Mouse (Mus musculus): ENCODE data around the gene Zfyve27. TPM values are rescaled to one million over a fixed set of nuclear protein-coding genes. Genes with fewer than 3 reads are reported as not detected.

Zfyve27 gene
- polyA plus RNA-seq, 1 experiment from 2014 or later, result 56.4 TPM

DNA sequence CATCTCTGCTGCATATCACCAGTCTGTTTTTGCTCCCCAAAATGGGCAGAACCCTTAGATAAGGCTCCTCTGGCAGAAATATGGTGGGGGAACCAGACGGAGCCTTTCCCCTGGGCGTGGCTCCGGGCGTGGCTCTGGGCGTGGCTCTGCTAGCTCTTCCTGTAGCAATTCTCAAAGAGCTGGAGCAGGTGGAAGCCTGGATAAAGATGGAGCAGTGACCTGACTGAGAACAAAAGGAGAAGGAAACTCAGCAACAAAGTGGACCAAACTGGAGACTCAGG lies 66.5 kb downstream of the Zfyve27 start:
- 83% methylated on average over 5 of the region's 5 CpGs for WGBS
- H3K9ac ChIP-seq (ENCODE audit: low read depth, low read length), result no peak overlapping the region

DNA sequence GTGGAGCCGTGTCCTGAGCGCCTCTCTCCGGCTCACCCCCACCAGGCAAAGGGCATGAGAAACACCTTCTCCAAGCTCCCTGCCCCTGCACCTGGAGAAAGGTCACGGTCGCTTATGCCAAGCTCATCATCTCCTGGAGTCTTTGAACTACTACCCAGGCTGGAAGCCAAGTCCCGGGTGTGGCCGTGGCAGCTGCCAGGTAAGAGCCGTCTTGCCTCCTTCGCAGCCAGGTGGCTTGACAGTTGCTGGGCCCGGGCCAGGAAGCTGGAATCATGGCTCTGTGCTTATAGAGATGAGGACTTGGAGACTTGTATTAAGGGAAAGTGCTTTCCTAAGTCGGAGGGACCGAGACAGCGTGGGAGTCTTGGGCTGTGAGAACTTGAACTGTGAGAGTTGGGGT lies 67.2 kb downstream of the Zfyve27 start:
- H3K27ac ChIP-seq (ENCODE audit: low read depth, low read length), result no peak overlapping the region
- no peaks in the 10 kb centered on the region for H3K9me3 ChIP-seq (ENCODE audit: control insufficient read depth, low read length)
- H3K4me1 ChIP-seq (ENCODE audit: control insufficient read depth, insufficient read depth, low read depth, low read length), result no peaks in the 10 kb centered on the region; the same call in 1 of the 2 replicates
- H3K9ac ChIP-seq (ENCODE audit: low read depth, low read length), result no peak overlapping the region
- H3K4me3 ChIP-seq (ENCODE audit: low read length), result no peak overlapping the region
- no peaks in the 10 kb centered on the region for H3K36me3 ChIP-seq (ENCODE audit: control insufficient read depth, insufficient read depth, low read length)
- WGBS, result 81% methylated on average over 13 of the region's 13 CpGs
- no peaks in the 10 kb centered on the region for H3K27me3 ChIP-seq (replicated peaks; ENCODE audit: control insufficient read depth, insufficient read depth, low read length)
- no peak for ATAC-seq
- H3K4me2 ChIP-seq (ENCODE audit: low read length), result no peak overlapping the region

More for the DNA sequence above, 66.5 kb downstream of the Zfyve27 start:
- Histone ChIP-seq H3K4me1 (ENCODE audit: control insufficient read depth, insufficient read depth, low read depth, low read length) (no peaks in the 10 kb centered on the region; the same call in 1 of the 2 replicates), H3K27me3 (replicated peaks; ENCODE audit: control insufficient read depth, insufficient read depth, low read length) (no peaks in the 10 kb centered on the region), H3K27ac (ENCODE audit: low read depth, low read length) (no peak overlapping the region), H3K9me3 (ENCODE audit: control insufficient read depth, low read length) (no peaks in the 10 kb centered on the region), H3K4me3 (ENCODE audit: low read length) (no peak overlapping the region), H3K36me3 (ENCODE audit: control insufficient read depth, insufficient read depth, low read length) (no peaks in the 10 kb centered on the region), H3K4me2 (ENCODE audit: low read length) (no peak overlapping the region)
- ATAC-seq, result no peak

DNA sequence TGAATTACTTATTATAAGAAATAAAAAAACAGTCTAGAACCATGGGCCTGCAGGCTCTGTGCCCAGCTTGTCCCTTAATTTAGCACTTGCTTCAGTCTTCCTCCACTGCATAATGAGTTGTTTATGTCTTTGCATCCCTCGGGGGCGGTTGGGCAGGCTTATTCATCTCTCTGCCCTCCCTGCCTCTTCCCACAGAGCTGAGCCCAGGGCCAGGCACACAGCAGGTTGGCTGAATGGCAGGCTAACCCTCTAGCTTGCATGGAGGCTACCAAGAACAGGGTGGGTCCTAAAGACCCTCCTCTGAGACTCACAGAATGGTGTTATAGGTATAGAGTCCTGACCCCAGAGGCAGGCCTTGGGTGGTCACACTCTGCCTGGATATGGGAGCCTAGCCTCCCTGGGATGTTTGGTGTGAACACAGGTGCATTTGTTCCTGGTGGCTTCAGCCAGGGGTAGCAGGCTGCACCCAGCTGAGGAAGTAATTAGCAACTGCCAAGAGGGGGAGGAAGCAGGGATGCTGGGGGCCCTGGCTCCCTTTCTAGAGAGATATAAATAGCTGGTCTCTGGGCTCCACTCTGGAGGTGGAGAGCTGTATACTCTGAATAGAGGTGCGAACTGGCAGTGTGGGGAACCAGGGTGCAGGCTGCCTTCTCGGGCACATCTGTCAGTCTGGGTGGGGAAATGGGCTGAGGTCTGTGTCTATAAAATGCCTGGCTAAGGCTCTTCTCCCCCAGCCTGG lies 74.0 kb downstream of the Zfyve27 start:
- no peak overlapping the region for H3K27ac ChIP-seq (ENCODE audit: low read depth, low read length)
- peak; percentile 27; the same call in 1 of the 2 replicates for ATAC-seq
- H3K9ac ChIP-seq (ENCODE audit: low read depth, low read length), result no peak overlapping the region
- H3K9me3 ChIP-seq (ENCODE audit: control insufficient read depth, low read length), result no peaks in the 10 kb centered on the region
- peaks cover 6% of the 10 kb centered on the region for H3K4me1 ChIP-seq (ENCODE audit: control insufficient read depth, insufficient read depth, low read depth, low read length)
- H3K27me3 ChIP-seq (replicated peaks; ENCODE audit: control insufficient read depth, insufficient read depth, low read length), result no peaks in the 10 kb centered on the region
- H3K4me2 ChIP-seq (ENCODE audit: low read length), result no peak overlapping the region
- no peak overlapping the region for H3K4me3 ChIP-seq (ENCODE audit: low read length)
- 12% methylated on average over 4 of the region's 4 CpGs for WGBS
- no peaks in the 10 kb centered on the region for H3K36me3 ChIP-seq (ENCODE audit: control insufficient read depth, insufficient read depth, low read length)

DNA sequence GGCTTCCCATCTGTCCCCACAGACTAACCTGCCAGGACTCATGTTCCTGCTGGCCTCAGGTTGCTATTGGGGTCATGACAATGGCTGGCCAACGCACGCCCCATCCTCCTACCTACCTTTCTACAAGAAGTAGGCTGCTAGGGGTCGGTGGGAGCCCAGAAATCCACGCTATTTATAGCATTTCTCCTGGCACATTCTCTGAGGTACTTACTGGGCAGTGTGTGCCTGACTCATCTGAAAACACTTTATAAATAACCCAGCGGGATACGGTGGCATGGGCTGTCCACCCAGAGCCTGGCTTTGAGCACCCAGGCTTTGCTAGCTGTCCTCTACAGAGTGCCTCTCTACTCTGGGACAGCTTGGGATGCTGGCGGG lies 74.6 kb downstream of the Zfyve27 start:
- ATAC-seq, result no peak
- Histone ChIP-seq H3K4me1 (ENCODE audit: control insufficient read depth, insufficient read depth, low read depth, low read length) (peaks cover 6% of the 10 kb centered on the region), H3K36me3 (ENCODE audit: control insufficient read depth, insufficient read depth, low read length) (no peaks in the 10 kb centered on the region), H3K9me3 (ENCODE audit: control insufficient read depth, low read length) (no peaks in the 10 kb centered on the region), H3K9ac (ENCODE audit: low read depth, low read length) (no peak overlapping the region), H3K27me3 (replicated peaks; ENCODE audit: control insufficient read depth, insufficient read depth, low read length) (no peaks in the 10 kb centered on the region), H3K27ac (ENCODE audit: low read depth, low read length) (no peak overlapping the region), H3K4me2 (ENCODE audit: low read length) (no peak overlapping the region), H3K4me3 (ENCODE audit: low read length) (no peak overlapping the region)
- 71% methylated on average over 7 of the region's 7 CpGs for WGBS

DNA sequence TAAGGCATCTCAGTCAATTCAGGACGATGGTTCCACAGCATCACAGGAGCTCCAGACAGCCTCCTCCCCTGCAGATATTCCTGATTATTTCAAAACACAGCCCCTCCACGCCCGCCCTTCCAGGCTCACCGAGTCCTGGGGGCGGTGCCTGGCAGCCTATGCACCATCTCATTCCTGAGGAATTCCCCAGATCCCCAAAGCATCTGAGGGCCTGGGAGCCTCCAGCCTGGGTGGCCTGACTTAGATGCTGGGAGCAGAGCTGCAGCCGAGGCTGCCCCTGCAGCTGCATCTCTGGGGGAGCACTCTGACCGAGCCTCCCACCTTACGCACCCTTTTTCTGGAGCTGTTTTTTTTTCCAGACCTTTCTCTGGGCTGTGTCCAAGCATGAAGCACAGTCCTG lies 77.1 kb downstream of the Zfyve27 start:
- Histone ChIP-seq H3K4me2 (ENCODE audit: low read length) (no peak overlapping the region), H3K9ac (ENCODE audit: low read depth, low read length) (no peak overlapping the region), H3K27me3 (replicated peaks; ENCODE audit: control insufficient read depth, insufficient read depth, low read length) (no peaks in the 10 kb centered on the region), H3K9me3 (ENCODE audit: control insufficient read depth, low read length) (no peaks in the 10 kb centered on the region), H3K4me3 (ENCODE audit: low read length) (no peak overlapping the region), H3K36me3 (ENCODE audit: control insufficient read depth, insufficient read depth, low read length) (no peaks in the 10 kb centered on the region), H3K4me1 (ENCODE audit: control insufficient read depth, insufficient read depth, low read depth, low read length) (peaks cover 6% of the 10 kb centered on the region), H3K27ac (ENCODE audit: low read depth, low read length) (no peak overlapping the region)
- 43% methylated on average over 8 of the region's 8 CpGs for WGBS
- no peak for ATAC-seq

DNA sequence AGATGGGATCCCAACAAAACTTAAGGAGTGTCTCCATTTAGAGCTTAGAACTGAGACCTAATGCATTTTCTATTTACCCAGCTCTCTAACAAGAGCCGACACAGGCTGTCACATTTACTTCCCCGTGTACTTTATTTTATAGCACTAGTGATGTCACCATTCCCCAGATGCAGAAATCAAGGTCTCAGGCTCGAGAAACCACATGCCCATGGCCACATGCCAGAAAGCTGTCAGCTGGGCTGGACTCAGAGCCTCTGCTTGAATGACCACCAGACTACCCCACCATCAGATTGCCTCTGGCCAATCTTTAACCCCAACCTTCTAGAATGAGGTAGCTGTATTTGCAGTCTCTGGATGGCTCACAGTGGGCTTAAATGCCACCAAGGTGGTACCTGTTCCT lies 79.7 kb downstream of the Zfyve27 start:
- no peak overlapping the region for H3K4me3 ChIP-seq (ENCODE audit: low read length)
- no peaks in the 10 kb centered on the region for H3K36me3 ChIP-seq (ENCODE audit: control insufficient read depth, insufficient read depth, low read length)
- H3K4me1 ChIP-seq (ENCODE audit: control insufficient read depth, insufficient read depth, low read depth, low read length), result no peaks in the 10 kb centered on the region
- H3K9ac ChIP-seq (ENCODE audit: low read depth, low read length), result no peak overlapping the region
- H3K27me3 ChIP-seq (replicated peaks; ENCODE audit: control insufficient read depth, insufficient read depth, low read length), result no peaks in the 10 kb centered on the region
- H3K27ac ChIP-seq (ENCODE audit: low read depth, low read length), result no peak overlapping the region
- H3K4me2 ChIP-seq (ENCODE audit: low read length), result no peak overlapping the region
- 57% methylated on average over 3 of the region's 3 CpGs for WGBS
- no peaks in the 10 kb centered on the region for H3K9me3 ChIP-seq (ENCODE audit: control insufficient read depth, low read length)
- ATAC-seq, result no peak

Other genes starting within 250 kb of the Zfyve27 start
- 52.4 and 55.9 TPM in 2 replicates for gene Exosc1, start 230.5 kb upstream of the Zfyve27 start, polyA plus RNA-seq (2015; fragmentation: Nextera tagmentation; extraction: Ambion mirVana)
- gene Zdhhc16, start 230.5 kb upstream of the Zfyve27 start, polyA plus RNA-seq (2015; fragmentation: Nextera tagmentation; extraction: Ambion mirVana), result 91.3 and 91.4 TPM in 2 replicates
- gene Mms19, start 182.8 kb upstream of the Zfyve27 start, polyA plus RNA-seq (2015; fragmentation: Nextera tagmentation; extraction: Ambion mirVana), result 30.0 and 31.3 TPM in 2 replicates
- 13.4 and 15.2 TPM in 2 replicates for gene Ubtd1, start 182.2 kb upstream of the Zfyve27 start, polyA plus RNA-seq (2015; fragmentation: Nextera tagmentation; extraction: Ambion mirVana)
- gene Ankrd2, start 128.0 kb upstream of the Zfyve27 start, polyA plus RNA-seq (2015; fragmentation: Nextera tagmentation; extraction: Ambion mirVana), result 1.1 and 1.5 TPM in 2 replicates
- 2.0 and 2.4 TPM in 2 replicates for gene Hoga1, start 118.3 kb upstream of the Zfyve27 start, polyA plus RNA-seq (2015; fragmentation: Nextera tagmentation; extraction: Ambion mirVana)
- gene 4933411K16Rik, start 111.7 kb upstream of the Zfyve27 start, polyA plus RNA-seq (2015; fragmentation: Nextera tagmentation; extraction: Ambion mirVana), result not detected in 2 replicates
- gene Morn4, start 77.6 kb upstream of the Zfyve27 start, polyA plus RNA-seq (2015; fragmentation: Nextera tagmentation; extraction: Ambion mirVana), result 137 and 139 TPM in 2 replicates
- gene Pi4k2a, start 73.5 kb upstream of the Zfyve27 start, polyA plus RNA-seq (2015; fragmentation: Nextera tagmentation; extraction: Ambion mirVana), result 9.6 and 23.9 TPM in 2 replicates
- 12.2 and 12.6 TPM in 2 replicates for gene Avpi1, start 34.9 kb upstream of the Zfyve27 start, polyA plus RNA-seq (2015; fragmentation: Nextera tagmentation; extraction: Ambion mirVana)
- 1.5 and 2.3 TPM in 2 replicates for gene Marveld1, start 16.6 kb upstream of the Zfyve27 start, polyA plus RNA-seq (2015; fragmentation: Nextera tagmentation; extraction: Ambion mirVana)
- 2.7 and 3.5 TPM in 2 replicates for gene Sfrp5, start 38.3 kb downstream of the Zfyve27 start, polyA plus RNA-seq (2015; fragmentation: Nextera tagmentation; extraction: Ambion mirVana)
- 69.5 and 73.9 TPM in 2 replicates for gene Golga7b, start 83.6 kb downstream of the Zfyve27 start, polyA plus RNA-seq (2015; fragmentation: Nextera tagmentation; extraction: Ambion mirVana)

Measured in hindbrain, embryonic 16.5 days (tissue).